Mouse (Mus musculus): Measurements from ENCODE around the gene Trim33. TPM values are rescaled to one million over a fixed set of nuclear protein-coding genes. Genes with fewer than 3 reads are reported as not detected.

The Trim33 gene
- total RNA-seq, 2 experiments from 2014 or later = 53.0 to 55.2 TPM

DNA sequence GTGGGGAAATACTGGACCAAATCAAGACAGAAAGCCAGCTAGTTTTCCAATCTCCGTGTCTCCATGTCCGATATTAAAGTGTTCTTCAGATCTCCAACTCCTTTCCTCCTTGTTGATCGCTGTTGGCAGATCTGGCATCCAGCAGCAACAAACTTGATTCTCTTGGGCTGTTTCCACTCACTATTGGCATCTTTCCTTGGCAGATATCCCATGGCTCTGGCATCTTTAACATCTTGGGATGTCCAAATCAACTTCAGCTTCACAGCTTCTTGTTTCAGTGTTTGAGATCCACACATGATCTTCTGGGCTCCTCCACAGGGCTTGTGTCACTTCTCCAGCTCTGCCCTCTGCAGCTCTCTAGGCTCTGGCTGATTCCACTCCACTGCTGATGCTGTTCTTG lies 89.6 kb downstream of the Trim33 start:
- no peak for TF ChIP-seq CTCF (conservative IDR thresholded peaks at IDR 0.05)
- Histone ChIP-seq H3K27ac (no peak overlapping the region), H3K4me3 (no peak overlapping the region)
- no peak for DNase-seq (ENCODE audit: low spot score in 2 of 2)

DNA sequence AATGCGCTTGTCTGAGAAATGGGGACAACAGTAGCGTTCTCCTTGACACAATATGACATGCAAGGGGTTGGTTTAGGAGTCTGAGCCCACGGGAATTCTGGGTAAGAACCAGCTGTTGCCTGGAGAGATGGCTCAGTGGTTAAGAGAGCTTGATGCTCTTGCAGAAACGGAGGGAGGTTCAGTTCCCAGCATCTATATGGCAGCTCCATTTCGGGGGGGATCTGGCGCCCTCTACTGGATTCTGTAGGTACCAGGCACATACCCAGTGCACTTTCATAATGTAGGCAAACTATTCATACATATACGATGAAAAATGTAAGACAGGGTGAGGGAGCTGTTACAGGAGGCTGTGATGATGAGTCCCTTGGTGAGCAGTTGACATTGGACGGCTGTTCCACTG lies 94.9 kb downstream of the Trim33 start:
- H3K4me3 ChIP-seq = no peak overlapping the region
- H3K27ac ChIP-seq = no peak overlapping the region
- peak; percentile 86 for TF ChIP-seq CTCF (conservative IDR thresholded peaks at IDR 0.05)
- peak; percentile 38 to 67 for DNase-seq (ENCODE audit: low spot score in 2 of 2)

DNA sequence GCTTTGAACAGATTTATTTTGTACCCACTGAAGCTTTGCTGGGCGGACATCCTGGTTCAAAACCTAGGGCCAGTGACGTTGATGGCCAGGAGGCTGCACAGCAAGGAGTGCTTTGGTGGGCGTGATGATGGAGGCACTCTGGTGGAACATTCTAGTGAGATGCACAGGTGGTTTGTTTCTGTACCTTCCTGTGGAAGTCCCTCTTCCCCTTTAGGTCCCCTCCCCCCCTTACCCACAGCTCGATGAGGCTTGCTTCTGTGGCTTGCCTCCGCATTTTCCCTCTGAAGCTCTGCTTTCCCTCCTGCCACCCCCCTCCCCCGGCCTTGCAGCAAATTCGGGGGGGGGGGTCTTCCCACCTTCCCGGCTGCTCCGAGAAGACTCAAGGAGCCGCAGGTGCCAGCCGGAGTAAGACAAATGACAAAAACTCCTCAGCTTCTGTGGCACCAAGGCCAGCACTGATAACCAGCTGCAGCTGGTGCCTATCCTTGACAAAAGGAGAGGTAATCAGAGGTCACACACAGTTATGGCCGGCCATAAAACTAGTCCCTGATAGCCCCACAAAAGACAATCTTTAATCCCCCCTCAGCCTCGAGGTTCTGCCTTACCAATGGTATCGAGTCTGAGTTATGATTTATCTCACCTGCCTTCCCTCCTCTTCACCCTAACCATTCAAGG lies 96.2 kb downstream of the Trim33 start:
- no peak overlapping the region for H3K27ac ChIP-seq
- TF ChIP-seq CTCF (conservative IDR thresholded peaks at IDR 0.05) = no peak
- DNase-seq (ENCODE audit: low spot score in 2 of 2) = no peak
- no peak overlapping the region for H3K4me3 ChIP-seq

DNA sequence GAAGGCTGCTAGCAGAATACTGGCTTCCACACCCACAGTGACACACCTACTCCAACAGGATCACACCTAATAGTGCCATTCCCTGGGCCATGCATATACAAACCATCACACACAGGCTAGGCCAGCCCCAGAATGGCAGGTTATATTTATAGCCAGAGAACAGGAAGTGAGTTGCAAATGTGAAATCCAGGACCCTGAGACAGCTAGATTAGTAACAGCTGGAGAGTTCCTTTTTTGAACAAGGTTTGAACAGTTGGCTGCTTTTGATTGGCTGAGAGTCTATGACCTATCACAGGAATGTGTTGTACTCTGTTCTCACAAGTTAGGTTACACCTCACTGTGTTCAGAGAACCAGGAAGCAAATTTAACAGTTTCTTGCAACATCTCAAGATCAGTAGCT lies 98.9 kb downstream of the Trim33 start:
- H3K27ac ChIP-seq = no peak overlapping the region
- no peak overlapping the region for H3K4me3 ChIP-seq
- DNase-seq (ENCODE audit: low spot score in 2 of 2) = no peak
- TF ChIP-seq CTCF (conservative IDR thresholded peaks at IDR 0.05) = no peak

DNA sequence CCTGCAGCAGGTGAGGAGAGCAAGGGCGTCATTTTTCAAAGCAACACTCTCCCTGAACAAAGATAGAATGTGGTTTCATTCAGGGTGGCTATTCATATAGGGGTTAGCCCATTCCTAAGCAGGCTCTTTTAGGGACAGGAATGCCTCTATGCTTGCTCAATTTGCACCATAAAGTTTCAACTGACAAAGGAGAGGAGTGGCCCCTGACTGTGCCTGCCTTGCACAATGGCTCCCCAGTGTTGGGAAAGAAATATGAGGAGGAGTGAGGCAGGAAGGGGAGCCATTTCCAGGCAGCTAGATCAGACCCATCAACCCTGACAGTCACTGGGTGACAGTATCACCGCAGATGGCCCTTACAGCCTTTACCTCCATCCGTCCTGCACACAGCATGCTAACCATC lies 100.3 kb downstream of the Trim33 start:
- no peak for TF ChIP-seq CTCF (conservative IDR thresholded peaks at IDR 0.05)
- no peak overlapping the region for H3K27ac ChIP-seq
- no peak for DNase-seq (ENCODE audit: low spot score in 2 of 2)

DNA sequence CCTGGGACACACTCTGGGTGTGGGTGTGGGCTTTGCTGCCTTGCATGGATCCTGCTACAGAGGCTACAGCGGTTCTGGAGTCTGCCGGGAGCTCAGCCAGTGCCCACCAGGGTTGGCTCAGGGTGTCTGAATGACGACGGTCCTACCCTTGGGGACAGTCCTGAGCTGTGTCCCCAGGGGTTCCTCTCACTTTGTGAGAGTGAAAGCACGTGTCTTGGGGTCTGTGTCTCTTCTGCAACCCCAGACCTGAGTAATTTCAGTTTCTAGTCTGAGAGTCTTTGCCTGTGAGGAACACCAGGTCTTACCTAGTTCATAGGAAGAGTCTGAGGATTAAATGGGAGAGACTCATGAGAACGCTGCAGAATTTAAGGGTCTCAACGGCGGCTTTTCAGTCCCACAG lies 101.7 kb downstream of the Trim33 start:
- TF ChIP-seq CTCF (conservative IDR thresholded peaks at IDR 0.05) = no peak
- H3K4me3 ChIP-seq = no peak overlapping the region
- no peak for DNase-seq (ENCODE audit: low spot score in 2 of 2)

More for the DNA sequence above, 100.3 kb downstream of the Trim33 start:
- no peak overlapping the region for H3K4me3 ChIP-seq

DNA sequence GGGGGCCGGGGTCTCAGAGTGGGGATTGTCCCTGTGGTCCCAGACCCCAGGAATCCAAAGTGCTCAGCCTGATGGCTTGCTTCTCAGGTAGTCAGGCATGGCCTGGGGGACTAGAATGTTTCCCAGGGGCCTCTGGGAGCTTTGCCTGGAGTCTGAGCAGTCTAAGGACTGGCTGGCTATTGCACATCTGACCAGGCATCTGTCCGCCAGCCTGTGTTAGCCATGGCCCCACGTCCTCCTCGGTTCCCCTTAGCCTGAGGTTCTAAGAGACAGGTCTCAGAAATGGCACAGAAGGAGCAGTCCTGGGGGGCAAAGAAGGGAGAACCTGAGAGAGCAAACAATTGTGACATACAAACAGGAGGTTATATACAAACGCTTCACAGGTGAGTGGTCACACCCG lies 102.3 kb downstream of the Trim33 start:
- TF ChIP-seq CTCF (conservative IDR thresholded peaks at IDR 0.05) = no peak
- Histone ChIP-seq H3K4me3 (no peak overlapping the region), H3K27ac (no peak overlapping the region)
- no peak for DNase-seq (ENCODE audit: low spot score in 2 of 2)

More for the DNA sequence above, 101.7 kb downstream of the Trim33 start:
- H3K27ac ChIP-seq = no peak overlapping the region

DNA sequence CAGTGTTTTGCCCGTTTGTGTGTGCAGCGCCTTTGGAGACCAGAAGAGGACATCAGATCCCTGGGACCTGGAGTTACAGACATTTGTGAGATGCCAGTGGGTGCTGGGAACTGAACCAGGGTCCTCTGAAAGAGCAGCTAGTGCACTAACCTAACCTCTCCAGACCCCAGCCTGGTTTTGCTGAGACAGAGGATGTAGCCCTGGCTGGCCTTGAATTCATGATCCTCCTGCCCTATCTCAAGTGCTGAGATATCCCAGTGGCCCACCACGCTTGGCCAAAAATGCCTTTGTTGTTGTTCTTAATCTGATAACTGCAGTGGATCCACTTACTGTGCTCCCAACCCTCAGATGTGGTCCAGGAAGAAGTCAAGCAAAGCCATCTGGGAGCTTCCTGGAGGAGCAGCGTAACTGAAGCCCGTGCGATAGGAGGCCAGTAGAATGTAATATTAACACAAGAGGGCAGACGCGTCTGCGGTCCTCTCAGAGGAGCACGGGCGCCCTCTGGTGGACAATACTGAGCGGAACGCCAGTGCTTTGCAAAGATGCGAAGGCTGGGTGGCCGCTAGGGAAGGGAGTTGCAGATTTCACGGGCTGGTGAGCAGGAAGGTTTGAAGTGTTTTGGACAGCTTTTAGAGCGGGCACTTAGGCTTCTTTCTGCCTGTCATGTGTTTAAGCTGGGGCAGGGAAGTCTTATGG lies 103.9 kb downstream of the Trim33 start:
- DNase-seq (ENCODE audit: low spot score in 2 of 2) = peak; percentile 87 to 95
- peak; percentile 100 for TF ChIP-seq CTCF (conservative IDR thresholded peaks at IDR 0.05)
- Histone ChIP-seq H3K4me3 (peak overlapping the region; percentile 35; the same call in 1 of the 2 replicates), H3K27ac (no peak overlapping the region)

DNA sequence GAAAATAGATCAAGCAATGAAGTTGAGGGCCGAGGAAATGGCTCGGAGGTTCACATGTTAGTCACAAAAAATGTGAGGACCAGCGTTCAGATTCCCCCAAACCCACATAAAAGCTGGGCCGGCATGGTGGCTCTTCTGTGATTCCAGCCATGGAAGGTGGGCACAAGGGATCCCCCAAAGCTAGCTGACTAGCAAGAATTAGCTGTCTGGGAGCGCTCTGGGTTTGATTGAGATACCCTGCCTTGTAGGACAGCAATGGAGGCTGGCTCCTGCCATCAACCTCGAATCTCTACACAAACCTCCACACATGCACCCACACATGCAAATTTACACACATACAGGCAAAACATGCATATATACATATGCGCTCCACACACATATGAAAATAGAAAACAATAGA lies 105.4 kb downstream of the Trim33 start:
- TF ChIP-seq CTCF (conservative IDR thresholded peaks at IDR 0.05) = no peak
- H3K4me3 ChIP-seq = no peak overlapping the region
- DNase-seq (ENCODE audit: low spot score in 2 of 2) = no peak
- no peak overlapping the region for H3K27ac ChIP-seq

DNA sequence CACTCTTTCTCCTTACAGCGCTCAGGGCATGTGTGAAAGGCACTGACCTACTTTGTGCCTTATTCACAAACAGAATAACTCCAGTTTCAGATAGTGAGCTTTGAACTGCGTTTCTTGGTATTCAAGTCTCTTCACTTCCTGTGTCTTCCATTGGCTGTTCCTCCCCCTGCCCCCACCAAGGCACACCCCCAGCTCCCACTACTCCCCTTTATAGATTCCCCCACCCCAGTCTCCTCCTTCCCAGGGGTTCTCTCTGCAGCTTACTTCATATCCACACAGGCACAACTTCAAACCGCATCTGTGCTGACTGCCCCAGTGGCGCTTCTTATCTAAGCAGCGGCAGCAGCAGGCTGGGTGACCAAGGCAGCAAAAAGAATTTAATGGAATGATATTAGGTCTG lies 105.9 kb downstream of the Trim33 start:
- Histone ChIP-seq H3K27ac (no peak overlapping the region), H3K4me3 (no peak overlapping the region)
- TF ChIP-seq CTCF (conservative IDR thresholded peaks at IDR 0.05) = no peak
- DNase-seq (ENCODE audit: low spot score in 2 of 2) = no peak

DNA sequence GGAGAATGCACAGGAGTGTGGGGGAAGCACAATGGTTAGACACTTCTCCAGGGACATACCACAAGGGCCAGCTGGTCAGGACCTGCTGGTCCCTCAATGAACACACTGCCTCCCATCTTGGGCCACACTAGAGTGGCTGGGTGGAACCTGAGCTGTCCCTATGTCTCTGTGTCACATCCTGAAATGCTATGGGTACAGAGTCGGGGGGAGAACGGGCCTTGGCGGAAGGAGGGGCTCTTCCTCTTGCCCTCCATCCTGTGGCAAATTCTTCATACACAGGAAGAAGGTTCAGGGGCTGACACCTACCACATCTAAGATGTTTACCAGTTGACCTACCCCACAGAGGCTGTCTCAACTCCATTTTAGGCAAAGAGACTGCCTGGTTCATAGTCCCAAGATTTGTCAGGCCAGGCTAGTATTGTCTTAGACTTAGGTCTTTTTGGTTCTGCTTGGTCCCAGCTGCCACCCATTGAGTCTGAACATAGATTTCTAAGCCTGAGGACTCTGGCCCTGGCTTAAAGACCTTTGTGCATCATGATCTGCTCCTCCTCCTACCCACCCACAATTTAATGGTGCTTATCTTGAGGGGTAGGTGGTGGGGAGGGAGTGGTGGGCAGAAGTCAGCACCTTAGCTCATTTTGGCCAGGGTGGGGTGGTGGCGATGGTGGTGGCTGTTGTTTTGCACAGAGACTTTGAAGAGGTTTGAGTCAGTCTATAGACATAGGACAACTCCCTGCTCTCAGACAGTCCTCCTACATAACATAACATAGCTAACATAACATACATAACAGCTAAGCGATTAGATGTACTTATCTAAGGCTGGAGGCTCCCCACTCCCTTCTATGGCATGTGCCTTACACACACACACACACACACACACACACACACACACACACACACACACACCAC lies 106.5 kb downstream of the Trim33 start:
- no peak overlapping the region for H3K4me3 ChIP-seq
- DNase-seq (ENCODE audit: low spot score in 2 of 2) = no peak
- H3K27ac ChIP-seq = no peak overlapping the region
- no peak for TF ChIP-seq CTCF (conservative IDR thresholded peaks at IDR 0.05)

DNA sequence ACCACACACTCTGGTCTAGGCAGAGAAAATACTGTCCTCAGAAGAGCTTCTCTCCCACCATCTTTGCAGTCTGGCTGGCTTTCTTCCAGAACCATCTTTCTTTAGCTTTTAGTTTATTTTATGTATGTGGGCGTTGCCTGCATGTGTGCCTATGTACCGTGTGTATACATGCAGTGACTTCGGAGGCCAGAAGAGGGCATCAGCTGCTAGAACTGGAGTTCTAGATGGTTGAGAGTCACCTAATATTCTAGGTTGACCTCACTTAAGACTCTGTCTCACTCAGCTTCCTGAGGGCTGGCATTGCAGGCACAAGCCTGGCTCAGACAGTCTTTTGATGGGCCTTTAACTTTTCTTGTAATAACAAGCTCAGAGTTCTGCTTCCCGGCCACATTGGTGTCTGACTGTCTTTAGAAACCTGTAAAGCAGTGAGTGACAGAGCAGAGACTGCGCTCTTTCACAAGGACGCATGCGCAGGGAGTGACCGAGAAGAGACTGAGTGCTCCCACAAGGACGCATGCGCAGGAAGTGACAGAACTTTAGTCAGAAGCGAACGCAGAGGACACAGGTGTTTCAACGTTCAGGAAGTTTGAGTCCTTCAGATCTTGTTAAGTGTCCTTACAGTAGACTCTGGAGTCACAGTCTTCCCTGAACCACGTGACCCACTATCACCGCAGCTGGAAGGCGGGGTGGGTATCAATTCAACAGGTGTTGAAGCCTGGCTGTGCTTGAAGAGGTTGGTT lies 107.4 kb downstream of the Trim33 start:
- peak; percentile 58 for TF ChIP-seq CTCF (conservative IDR thresholded peaks at IDR 0.05)
- DNase-seq (ENCODE audit: low spot score in 2 of 2) = no peak
- Histone ChIP-seq H3K27ac (no peak overlapping the region), H3K4me3 (no peak overlapping the region)
